Mouse (Mus musculus) cortical plate, adult 2 months (tissue): ENCODE measurements around the gene Rere.
"Not testable (repeated sequence)": the region's sequence is repeated elsewhere in the genome, so short reads cannot be mapped to it uniquely, and the experiment has no call there.

ENCODE experiments used
- CTCF ChIP-seq: fragments of 200-500 bp; IDR thresholded peaks from 2 replicates; pipeline ENCODE4 v1.5.1; 2011; ENCODE audit warnings: mild to moderate bottlenecking, control low read depth, low read length; ENCODE audit not compliant: insufficient read depth; ENCODE audit errors: extremely low read depth
- POLR2A ChIP-seq: fragments of 200-500 bp; IDR thresholded peaks from 2 replicates; pipeline ENCODE4 v1.6.1; 2011; ENCODE audit warnings: mild to moderate bottlenecking, low read length, control low read depth; ENCODE audit not compliant: insufficient read depth; ENCODE audit errors: extremely low read depth

DNA sequence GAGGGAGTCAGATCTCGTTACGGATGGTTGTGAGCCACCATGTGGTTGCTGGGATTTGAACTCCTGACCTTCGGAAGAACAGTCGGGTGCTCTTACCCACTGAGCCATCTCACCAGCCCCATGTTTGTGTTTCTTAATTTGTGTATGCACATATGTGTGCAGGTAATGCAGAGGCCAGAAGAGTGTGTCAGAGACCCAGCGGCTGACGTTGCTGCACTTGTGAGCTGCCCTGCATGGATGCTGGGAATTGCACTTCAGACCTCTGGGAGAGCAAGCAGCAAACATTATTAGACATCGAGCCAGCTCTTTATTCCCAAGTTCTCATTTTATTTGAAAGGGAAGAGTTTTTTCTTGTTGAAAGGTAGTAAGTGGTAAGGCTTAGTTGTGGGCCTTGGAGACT lies 2.1 kb upstream of the Rere start:
- TF ChIP-seq POLR2A, CTCF: not testable (repeated sequence)
